Mouse (Mus musculus) lung, postnatal 0 days (tissue): Measurements from ENCODE around the gene Ak7. TPM values are rescaled to one million over a fixed set of nuclear protein-coding genes. Genes with fewer than 3 reads are reported as not detected.

Source experiments
- ATAC-seq: fragments of 200-750 bp; cut with Nextera tagmentation; 2 replicates; pipeline ENCODE4 v1.8.0; 2017; ENCODE audit warnings: moderate library complexity
- DNase-seq: peaks from one replicate; pipeline ENCODE4 v3.0.0-alpha.2; 2016; ENCODE audit warnings: low spot score
- H3K27ac ChIP-seq: fragments of 300-500 bp; sonication (generic); 2 replicates; pipeline ENCODE4 v1.5.1; 2014; ENCODE audit warnings: antibody characterized with exemption, mild to moderate bottlenecking, low read length, mixed read lengths
- H3K27me3 ChIP-seq: fragments of 300-500 bp; sonication (generic); replicated peaks from 2 replicates; pipeline ENCODE4 v1.6.1; 2014; ENCODE audit warnings: low read length, mixed read lengths; ENCODE audit not compliant: insufficient read depth
- H3K36me3 ChIP-seq: fragments of 300-500 bp; sonication (generic); 2 replicates; pipeline ENCODE4 v1.6.1; 2014; ENCODE audit warnings: low read length, mixed read lengths; ENCODE audit not compliant: insufficient read depth
- H3K4me1 ChIP-seq: fragments of 300-500 bp; sonication (generic); 2 replicates; pipeline ENCODE4 v1.6.1; 2014; ENCODE audit warnings: antibody characterized with exemption, low read depth, low read length, mixed read lengths; ENCODE audit not compliant: insufficient read depth
- H3K4me2 ChIP-seq: fragments of 300-500 bp; sonication (generic); replicated peaks from 2 replicates; pipeline ENCODE4 v1.6.1; 2014; ENCODE audit warnings: low read depth, mild to moderate bottlenecking, low read length, moderate library complexity, mixed read lengths
- H3K4me3 ChIP-seq: fragments of 300-500 bp; sonication (generic); 2 replicates; pipeline ENCODE4 v1.5.1; 2014; ENCODE audit warnings: low read depth, low read length
- H3K9ac ChIP-seq: fragments of 300-500 bp; sonication (generic); replicated peaks from 2 replicates; pipeline ENCODE4 v1.6.1; 2014; ENCODE audit warnings: low read depth, mild to moderate bottlenecking
- H3K9me3 ChIP-seq: fragments of 300-500 bp; sonication (generic); 2 replicates; pipeline ENCODE4 v1.6.1; 2016; ENCODE audit warnings: low read length, mixed read lengths
- CTCF ChIP-seq: IDR thresholded peaks from 2 replicates; pipeline ENCODE4 v1.5.1; 2016; ENCODE audit warnings: antibody characterized with exemption, mild to moderate bottlenecking
- EP300 ChIP-seq: IDR thresholded peaks from 2 replicates; pipeline ENCODE4 v1.6.1; 2016; ENCODE audit warnings: antibody characterized with exemption, mild to moderate bottlenecking, control low read depth
- WGBS: fragments of 180-500 bp; shearing (Covaris S2); extraction: QIAGEN DNeasy Blood & Tissue Kit; methylation state at CpG from one replicate; pipeline ENCODE4 v1.1.7; 2014; 5-methylcytosine and 5-hydroxymethylcytosine counted together
- polyA plus RNA-seq: library from polyadenylated mRNA; unstranded; fragments of >200 nt; fragmentation: Nextera tagmentation; extraction: Ambion mirVana; gene quantifications from 2 replicates; pipeline ENCODE4 v1.2.1, GENCODE M21; 2015

Gene Ak7
- polyA plus RNA-seq, 1 experiment from 2014 or later: 3.2 TPM

DNA sequence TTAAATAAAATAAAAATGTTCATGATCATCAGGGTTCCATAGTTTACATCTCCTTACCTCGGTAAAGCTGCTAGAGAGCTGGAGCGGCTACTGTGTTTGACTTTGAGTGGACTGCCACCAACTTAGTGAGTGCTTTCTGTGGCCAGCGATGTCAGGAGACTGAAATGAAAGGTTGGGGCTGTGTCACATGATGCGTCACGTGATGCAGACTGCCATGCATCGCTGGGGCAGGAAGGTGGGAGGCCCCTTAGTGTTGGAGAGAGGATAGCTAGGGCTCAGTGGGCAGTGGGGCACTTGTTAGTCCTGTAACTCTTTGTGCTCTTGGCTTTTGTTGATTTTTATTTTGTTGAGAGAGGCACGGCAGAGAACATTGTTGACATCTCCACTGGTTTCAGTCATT is 9.9 kb upstream of the Ak7 start:
- no peak for TF ChIP-seq CTCF
- TF ChIP-seq EP300: no peak
- Histone ChIP-seq H3K27me3 (no peaks in the 10 kb centered on the region), H3K36me3 (no peaks in the 10 kb centered on the region; the same call in 1 of the 2 replicates), H3K9me3 (no peaks in the 10 kb centered on the region), H3K9ac (no peak overlapping the region), H3K4me1 (no peaks in the 10 kb centered on the region), H3K27ac (no peak overlapping the region), H3K4me3 (no peak overlapping the region), H3K4me2 (no peak overlapping the region)
- WGBS: 82% methylated on average over 7 of the region's 7 CpGs
- ATAC-seq (no peak), DNase-seq (no peak)

DNA sequence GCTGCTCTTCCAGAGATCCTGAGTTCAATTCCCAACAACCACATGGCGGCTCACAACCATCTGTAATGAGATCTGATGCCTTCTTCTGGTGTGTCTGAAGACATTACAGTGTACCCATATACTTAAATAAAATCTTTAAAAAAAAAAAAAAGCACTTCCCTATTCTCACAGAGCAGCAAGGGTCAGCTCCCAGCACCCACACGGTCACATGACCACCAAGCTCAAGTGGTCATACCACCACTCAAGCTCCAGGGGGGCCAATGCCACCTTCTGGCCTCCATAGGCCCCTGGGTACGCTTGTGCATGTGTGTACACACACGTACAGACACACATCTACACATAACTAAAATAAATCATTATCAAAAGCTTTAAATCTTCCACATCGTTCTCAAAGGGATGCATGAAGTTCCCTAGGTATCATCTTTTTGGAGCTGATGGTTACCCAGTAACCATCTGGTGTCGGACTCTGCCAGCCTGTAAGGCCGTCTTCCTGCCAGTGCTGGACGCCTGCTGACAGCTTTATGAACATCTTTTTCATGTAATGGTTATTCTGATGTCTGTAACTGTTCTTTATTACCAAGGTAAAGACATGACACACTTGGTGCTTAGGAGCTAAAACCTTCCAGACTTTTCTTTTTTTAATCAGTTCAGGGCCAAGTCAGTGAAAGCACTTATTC is 8.5 kb upstream of the Ak7 start:
- no peaks in the 10 kb centered on the region for H3K4me1 ChIP-seq
- no peaks in the 10 kb centered on the region for H3K27me3 ChIP-seq
- H3K4me2 ChIP-seq: no peak overlapping the region
- TF ChIP-seq EP300 (no peak), CTCF (no peak)
- H3K4me3 ChIP-seq: no peak overlapping the region
- DNase-seq: no peak
- H3K9ac ChIP-seq: no peak overlapping the region
- 89% methylated on average over 8 of the region's 8 CpGs for WGBS
- H3K27ac ChIP-seq: no peak overlapping the region
- H3K36me3 ChIP-seq: peaks cover 7% of the 10 kb centered on the region; the same call in 1 of the 2 replicates
- H3K9me3 ChIP-seq: no peaks in the 10 kb centered on the region
- no peak for ATAC-seq

DNA sequence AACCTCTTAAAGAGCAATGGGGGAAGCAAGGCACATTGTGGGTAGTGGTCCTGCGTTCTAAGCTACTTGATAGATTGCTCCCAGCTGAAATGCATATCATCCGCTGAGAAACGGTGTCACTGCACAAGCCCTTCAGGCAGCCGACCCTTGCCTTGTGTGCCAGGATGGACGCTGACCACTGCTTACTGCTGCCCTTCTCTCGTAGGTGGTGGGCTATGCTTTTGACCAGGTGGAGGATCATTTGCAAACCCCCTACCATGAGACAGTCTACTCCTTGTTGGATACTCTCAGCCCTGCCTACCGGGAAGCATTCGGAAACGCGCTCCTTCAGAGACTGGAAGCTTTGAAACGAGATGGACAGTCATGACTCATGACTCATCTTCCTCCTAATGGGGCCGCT is 5.3 kb upstream of the Ak7 start:
- no peak for DNase-seq
- H3K27ac ChIP-seq: no peak overlapping the region
- no peaks in the 10 kb centered on the region for H3K27me3 ChIP-seq
- no peak overlapping the region for H3K4me3 ChIP-seq
- no peak for TF ChIP-seq CTCF
- no peak for TF ChIP-seq EP300
- H3K36me3 ChIP-seq: peaks cover 7% of the 10 kb centered on the region; the same call in 1 of the 2 replicates
- ATAC-seq: no peak
- H3K4me2 ChIP-seq: no peak overlapping the region
- WGBS: 93% methylated on average over 12 of the region's 12 CpGs
- no peaks in the 10 kb centered on the region; the same call in 1 of the 2 replicates for H3K4me1 ChIP-seq
- H3K9ac ChIP-seq: no peak overlapping the region
- H3K9me3 ChIP-seq: no peaks in the 10 kb centered on the region

GRCm38 (mm10) chr12:105718616-105719015 is 12.8 kb downstream of the Ak7 start:
- Histone ChIP-seq H3K4me2 (no peak overlapping the region), H3K4me3 (no peak overlapping the region)
- 65% methylated on average over 17 of the region's 17 CpGs for WGBS

GRCm38 (mm10) chr12:105720196-105720595 is 14.4 kb downstream of the Ak7 start:
- 57% methylated on average over 3 of the region's 3 CpGs for WGBS
- no peak overlapping the region for H3K4me2 ChIP-seq
- no peak for ATAC-seq

More at GRCm38 (mm10) chr12:105718616-105719015, 12.8 kb downstream of the Ak7 start:
- no peak for ATAC-seq
- no peak for DNase-seq
- no peak overlapping the region for H3K9ac ChIP-seq
- H3K36me3 ChIP-seq: no peaks in the 10 kb centered on the region
- H3K9me3 ChIP-seq: no peaks in the 10 kb centered on the region
- H3K4me1 ChIP-seq: no peaks in the 10 kb centered on the region
- TF ChIP-seq EP300 (no peak), CTCF (no peak)
- H3K27ac ChIP-seq: no peak overlapping the region
- H3K27me3 ChIP-seq: no peaks in the 10 kb centered on the region

DNA sequence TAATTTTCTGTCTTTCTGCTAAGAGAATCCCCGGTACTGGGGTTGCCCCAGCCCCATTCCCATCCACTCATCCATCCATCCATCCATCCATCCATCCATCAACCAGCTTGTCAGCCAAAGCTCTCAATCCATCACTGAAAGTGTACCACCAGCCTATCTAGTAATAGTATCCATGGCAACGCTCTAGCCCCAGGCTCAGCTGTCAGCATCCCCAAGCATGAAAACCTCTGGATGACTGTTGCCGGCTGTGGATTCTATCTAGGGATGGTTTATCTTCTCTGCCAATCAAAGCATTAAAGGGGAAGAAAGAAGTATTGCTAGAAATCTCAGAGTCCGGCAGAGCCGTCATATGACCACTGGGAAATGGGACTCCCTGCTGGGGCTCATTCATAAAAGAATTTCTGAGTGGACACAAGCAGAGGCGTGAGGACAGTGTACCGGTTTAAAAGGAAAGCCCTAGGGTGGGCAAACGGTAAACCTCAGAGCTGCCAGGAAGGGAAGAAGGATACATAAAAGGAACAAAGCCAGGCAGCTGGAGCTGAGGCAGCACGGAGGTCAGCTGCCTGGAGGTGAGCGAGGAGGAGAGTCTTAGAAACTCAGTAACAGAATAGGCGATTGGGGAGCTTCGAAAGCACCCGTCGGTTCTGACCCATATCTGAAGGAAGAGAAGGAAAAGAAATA is 15.8 kb downstream of the Ak7 start:
- DNase-seq: no peak
- no peaks in the 10 kb centered on the region for H3K9me3 ChIP-seq
- no peak overlapping the region for H3K9ac ChIP-seq
- TF ChIP-seq EP300 (no peak), CTCF (no peak)
- H3K4me3 ChIP-seq: no peak overlapping the region
- no peak overlapping the region for H3K27ac ChIP-seq
- ATAC-seq: no peak
- no peaks in the 10 kb centered on the region for H3K4me1 ChIP-seq
- H3K4me2 ChIP-seq: no peak overlapping the region
- 54% methylated on average over 14 of the region's 14 CpGs for WGBS
- H3K36me3 ChIP-seq: no peaks in the 10 kb centered on the region
- H3K27me3 ChIP-seq: no peaks in the 10 kb centered on the region

More at GRCm38 (mm10) chr12:105720196-105720595, 14.4 kb downstream of the Ak7 start:
- Histone ChIP-seq H3K36me3 (no peaks in the 10 kb centered on the region), H3K9me3 (no peaks in the 10 kb centered on the region), H3K4me1 (no peaks in the 10 kb centered on the region), H3K9ac (no peak overlapping the region), H3K27me3 (no peaks in the 10 kb centered on the region), H3K27ac (no peak overlapping the region), H3K4me3 (no peak overlapping the region)
- TF ChIP-seq EP300 (no peak), CTCF (no peak)
- DNase-seq: no peak
